Mouse (Mus musculus): ENCODE results near the gene Pdgfra. TPM values are rescaled to one million over a fixed set of nuclear protein-coding genes. Genes with fewer than 3 reads are reported as not detected.

Pdgfra gene
- total RNA-seq, 2 experiments from 2014 or later, result 57.0 to 59.8 TPM

Small RNA genes lying within 50 kb of the gene (microRNA-seq; reads per million reads assigned to microRNA genes)
- 1.0 to 1.1 reads per million in 2 experiments for gene Mir7025

Other genes with a start within 250 kb of the Pdgfra start
- 10 to 100 TPM; 23.6 to 25.7 TPM for gene Chic2, start 107.5 kb upstream of the Pdgfra start, total RNA-seq (2021)
- gene Gsx2, start 76.7 kb upstream of the Pdgfra start, total RNA-seq (2021), result under 1 TPM; 0.40 to 0.51 TPM